Mouse (Mus musculus): Measurements from ENCODE around the gene Cts8. TPM values are rescaled to one million over a fixed set of nuclear protein-coding genes. Genes with fewer than 3 reads are reported as not detected.

The Cts8 gene
- polyA plus RNA-seq (2012; rRNA removed) (not detected in 2 replicates), polyA plus RNA-seq (2014; fragmentation: Nextera tagmentation; extraction: Ambion mirVana) (not detected in 2 replicates)

- ATAC-seq (ENCODE audit: insufficient read depth) (no peak), DNase-seq (ENCODE audit: low read depth in 3 of 3, low spot score in 3 of 3) (no peak)
- Histone ChIP-seq H3K4me1 (replicated peaks; ENCODE audit: control insufficient read depth in 2 of 2, insufficient read depth in 2 of 2, low read length in 1 of 2) (no peaks in the 10 kb centered on the region), H3K9ac (replicated peaks) (no peak within 1 kb of the TSS), H3K9me3 (ENCODE audit: control insufficient read depth, low read length) (no peaks in the 10 kb centered on the region), H3K27ac (no peak within 1 kb of the TSS), H3K36me3 (replicated peaks; ENCODE audit: control insufficient read depth, insufficient read depth, low read depth) (no peaks in the 10 kb centered on the region), H3K4me3 (ENCODE audit: insufficient read depth in 1 of 2, low read depth in 2 of 2, low read length in 2 of 2) (no peak within 1 kb of the TSS), H3K27me3 (ENCODE audit: control insufficient read depth, insufficient read depth, low read length) (no peaks in the 10 kb centered on the region), H3K4me2 (ENCODE audit: low read depth) (no peak within 1 kb of the TSS)
- no peak for TF ChIP-seq EP300 (IDR thresholded peaks at IDR 0.05; ENCODE audit: low read depth)
- no peak for TF ChIP-seq CTCF (IDR thresholded peaks at IDR 0.05; ENCODE audit: low read depth)
- WGBS (ENCODE audit: insufficient replicate concordance) = 59% methylated on average over 2 of the region's 2 CpGs
Observed at GRCm38 (mm10) chr13:61255258-61255657, at the start of gene Cts8. Gene Cts8, minus strand, starts transcription at chr13:61255358.

- 64% methylated on average over 2 of the region's 2 CpGs for WGBS (ENCODE audit: insufficient replicate concordance)
- DNase-seq (ENCODE audit: low read depth in 3 of 3, low spot score in 3 of 3) (no peak), ATAC-seq (ENCODE audit: insufficient read depth) (no peak)
- no peak within 1 kb of the TSS for H3K27ac ChIP-seq
- no peaks in the 10 kb centered on the region for H3K36me3 ChIP-seq (replicated peaks; ENCODE audit: control insufficient read depth, insufficient read depth, low read depth)
- H3K4me2 ChIP-seq (ENCODE audit: low read depth) = no peak within 1 kb of the TSS
- no peak for TF ChIP-seq EP300 (IDR thresholded peaks at IDR 0.05; ENCODE audit: low read depth)
- TF ChIP-seq CTCF (IDR thresholded peaks at IDR 0.05; ENCODE audit: low read depth) = no peak
- no peak within 1 kb of the TSS for H3K9ac ChIP-seq (replicated peaks)
- H3K4me3 ChIP-seq (ENCODE audit: insufficient read depth in 1 of 2, low read depth in 2 of 2, low read length in 2 of 2) = no peak within 1 kb of the TSS
- no peaks in the 10 kb centered on the region for H3K27me3 ChIP-seq (ENCODE audit: control insufficient read depth, insufficient read depth, low read length)
- no peaks in the 10 kb centered on the region for H3K4me1 ChIP-seq (replicated peaks; ENCODE audit: control insufficient read depth in 2 of 2, insufficient read depth in 2 of 2, low read length in 1 of 2)
- no peaks in the 10 kb centered on the region for H3K9me3 ChIP-seq (ENCODE audit: control insufficient read depth, low read length)
Observed at GRCm38 (mm10) chr13:61288739-61289138, 33.6 kb upstream of the Cts8 start, which contains the start of gene Gm49398. Gene Gm49398, minus strand, starts transcription at chr13:61288839.

GRCm38 (mm10) chr13:61241076-61241947 lies 13.8 kb downstream of the Cts8 start:
- peak; percentile 72 for TF ChIP-seq CTCF (IDR thresholded peaks at IDR 0.05; ENCODE audit: low read depth)
- no peak for TF ChIP-seq EP300 (IDR thresholded peaks at IDR 0.05; ENCODE audit: low read depth)
- no peak overlapping the region for H3K4me2 ChIP-seq (ENCODE audit: low read depth)
- no peak overlapping the region for H3K9ac ChIP-seq (replicated peaks)
- ATAC-seq (ENCODE audit: insufficient read depth) (no peak), DNase-seq (ENCODE audit: low read depth in 3 of 3, low spot score in 3 of 3) (peak; percentile 10 to 18 (median 16))
- no peak overlapping the region for H3K4me3 ChIP-seq (ENCODE audit: insufficient read depth in 1 of 2, low read depth in 2 of 2, low read length in 2 of 2)
- H3K27ac ChIP-seq = no peak overlapping the region
- H3K4me1 ChIP-seq (replicated peaks; ENCODE audit: control insufficient read depth in 2 of 2, insufficient read depth in 2 of 2, low read length in 1 of 2) = no peaks in the 10 kb centered on the region
- no peaks in the 10 kb centered on the region for H3K36me3 ChIP-seq (replicated peaks; ENCODE audit: control insufficient read depth, insufficient read depth, low read depth)
- H3K27me3 ChIP-seq (ENCODE audit: control insufficient read depth, insufficient read depth, low read length) = no peaks in the 10 kb centered on the region
- 41% methylated on average over 13 of the region's 13 CpGs for WGBS (ENCODE audit: insufficient replicate concordance)
- H3K9me3 ChIP-seq (ENCODE audit: control insufficient read depth, low read length) = no peaks in the 10 kb centered on the region

- Histone ChIP-seq H3K4me1 (replicated peaks; ENCODE audit: control insufficient read depth in 2 of 2, insufficient read depth in 2 of 2, low read length in 1 of 2) (no peaks in the 10 kb centered on the region), H3K4me2 (ENCODE audit: low read depth) (no peak within 1 kb of the TSS), H3K9me3 (ENCODE audit: control insufficient read depth, low read length) (no peaks in the 10 kb centered on the region), H3K27me3 (ENCODE audit: control insufficient read depth, insufficient read depth, low read length) (no peaks in the 10 kb centered on the region), H3K9ac (replicated peaks) (no peak within 1 kb of the TSS), H3K4me3 (ENCODE audit: insufficient read depth in 1 of 2, low read depth in 2 of 2, low read length in 2 of 2) (no peak within 1 kb of the TSS), H3K27ac (no peak within 1 kb of the TSS), H3K36me3 (replicated peaks; ENCODE audit: control insufficient read depth, insufficient read depth, low read depth) (no peaks in the 10 kb centered on the region)
- DNase-seq (ENCODE audit: low read depth in 3 of 3, low spot score in 3 of 3) (no peak), ATAC-seq (ENCODE audit: insufficient read depth) (no peak)
- 57% methylated on average over 3 of the region's 3 CpGs for WGBS (ENCODE audit: insufficient replicate concordance)
- TF ChIP-seq CTCF (IDR thresholded peaks at IDR 0.05; ENCODE audit: low read depth) (no peak), EP300 (IDR thresholded peaks at IDR 0.05; ENCODE audit: low read depth) (no peak)
Observed at GRCm38 (mm10) chr13:61203310-61203709, 51.8 kb downstream of the Cts8 start, which contains the start of gene Cts6. Gene Cts6, minus strand, starts transcription at chr13:61203410.

Other genes with a start within 250 kb of the Cts8 start
- 0.04 TPM in 1 of 2 replicates, not detected in the other for gene Ctsj, start 249.4 kb downstream of the Cts8 start, polyA plus RNA-seq (2012; rRNA removed)
- not detected in 2 replicates for gene Ctsj, start 249.4 kb downstream of the Cts8 start, polyA plus RNA-seq (2014; fragmentation: Nextera tagmentation; extraction: Ambion mirVana)
- gene Ctsq, start 214.7 kb downstream of the Cts8 start, polyA plus RNA-seq (2012; rRNA removed) = not detected in 2 replicates
- not detected in 2 replicates for gene Ctsq, start 214.7 kb downstream of the Cts8 start, polyA plus RNA-seq (2014; fragmentation: Nextera tagmentation; extraction: Ambion mirVana)
- not detected in 2 replicates for gene Ctsr, start 91.1 kb downstream of the Cts8 start, polyA plus RNA-seq (2012; rRNA removed)
- gene Ctsr, start 91.1 kb downstream of the Cts8 start, polyA plus RNA-seq (2014; fragmentation: Nextera tagmentation; extraction: Ambion mirVana) = not detected in 2 replicates
- gene Cts6, start 51.9 kb downstream of the Cts8 start, polyA plus RNA-seq (2012; rRNA removed) = not detected in 2 replicates
- gene Cts6, start 51.9 kb downstream of the Cts8 start, polyA plus RNA-seq (2014; fragmentation: Nextera tagmentation; extraction: Ambion mirVana) = not detected in 2 replicates
- not detected in 2 replicates for gene Gm49398, start 33.5 kb upstream of the Cts8 start, polyA plus RNA-seq (2012; rRNA removed)
- not detected in 2 replicates for gene Gm49398, start 33.5 kb upstream of the Cts8 start, polyA plus RNA-seq (2014; fragmentation: Nextera tagmentation; extraction: Ambion mirVana)
- gene Cts7, start 102.8 kb upstream of the Cts8 start, polyA plus RNA-seq (2012; rRNA removed) = not detected in 2 replicates
- not detected in 2 replicates for gene Cts7, start 102.8 kb upstream of the Cts8 start, polyA plus RNA-seq (2014; fragmentation: Nextera tagmentation; extraction: Ambion mirVana)

Measured in liver, embryonic 14.5 days (tissue).